Mouse (Mus musculus): ENCODE measurements around the gene Styxl1.

GRCm38 (mm10) chr5:135735741-135736140, 42.4 kb downstream of the Styxl1 start:
- TF ChIP-seq CTCF (IDR thresholded peaks at IDR 0.05; ENCODE audit: extremely low read depth, insufficient read depth, insufficient read length, insufficient replicate concordance) (no peak), POLR2A (IDR thresholded peaks at IDR 0.05; ENCODE audit: low read depth, low read length) (no peak)
